ENCODE assay signal across 7 mouse cellular contexts in the genomic region with DNA sequence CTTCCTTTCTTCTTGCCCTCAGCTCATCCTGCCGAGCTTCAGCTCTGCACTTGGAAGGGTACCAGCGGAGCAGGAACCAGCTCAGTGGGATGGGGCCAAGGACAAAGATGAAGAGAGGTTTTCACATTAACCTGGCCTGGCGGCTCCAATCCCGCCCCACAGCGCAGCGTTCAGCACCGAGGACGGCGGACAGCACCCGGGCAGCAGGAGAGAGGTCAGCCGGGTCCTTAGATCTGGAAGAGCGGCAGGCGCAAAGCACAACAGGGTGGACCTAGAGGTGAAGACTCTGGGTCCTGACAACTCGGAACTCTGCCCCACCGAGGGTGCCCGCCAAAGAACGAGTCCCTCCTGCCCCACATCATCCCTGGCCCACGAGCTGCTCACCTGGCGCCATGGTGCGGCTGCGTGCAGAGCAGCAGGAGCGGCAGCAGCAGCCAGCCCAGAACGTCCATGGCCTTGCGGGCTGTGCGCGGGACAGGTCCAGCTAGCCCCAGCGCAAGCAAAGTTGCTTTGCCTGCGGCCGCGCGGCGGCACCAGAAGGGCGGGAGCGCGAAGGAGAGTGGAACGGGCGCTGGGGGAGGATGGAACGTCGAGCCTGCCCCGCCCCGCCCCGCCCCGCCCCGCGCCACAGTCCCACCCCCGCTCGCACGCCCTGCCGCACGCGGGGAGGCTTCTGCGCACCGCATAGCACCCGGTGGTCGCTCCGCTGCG. TPM values are rescaled to one million over a fixed set of nuclear protein-coding genes. Genes with fewer than 3 reads are reported as not detected.
A peak's percentile ranks its signal among the peaks of the same experiment; 100 is the strongest.
DNase-seq lines count a peak whose midpoint lies in the region; ATAC-seq and TF ChIP-seq lines count a peak whose summit lies in the region.

Gene Gabrd (minus strand): TSS at position 602 of the 711 bp plus-strand sequence.

- no peaks in the 10 kb centered on the region for H3K36me3 ChIP-seq in forebrain, embryonic 15.5 days
- no peaks in the 10 kb centered on the region for H3K36me3 ChIP-seq in hindbrain, embryonic 13.5 days
- H3K36me3 ChIP-seq in small intestine, adult 2 months (ENCODE audit: control insufficient read depth, insufficient read depth, low read length) = no peaks in the 10 kb centered on the region

- H3K4me3 ChIP-seq in forebrain, embryonic 15.5 days = peak within 1 kb of the TSS; percentile 47
- H3K4me3 ChIP-seq in hindbrain, embryonic 13.5 days = peak within 1 kb of the TSS; percentile 44
- H3K4me3 ChIP-seq in small intestine, adult 2 months (ENCODE audit: low read depth, low read length) = peak within 1 kb of the TSS; percentile 61

- H3K27ac ChIP-seq in forebrain, embryonic 15.5 days (replicated peaks) = no peak within 1 kb of the TSS
- H3K27ac ChIP-seq in hindbrain, embryonic 13.5 days = no peak within 1 kb of the TSS
- no peak within 1 kb of the TSS for H3K27ac ChIP-seq in small intestine, adult 2 months (ENCODE audit: insufficient read depth, low read depth, low read length)

- peak; percentile 49 for DNase-seq in MN1 (ENCODE audit: low spot score)
- DNase-seq in c-Kit-positive CD71-positive TER-119-negative erythroid progenitor cells, embryonic 14.5 days (ENCODE audit: low read depth) = peak; percentile 10
- DNase-seq in left cerebral cortex, postnatal 14 days (ENCODE audit: low spot score in 2 of 2) = peak in 1 of 2 experiments; percentile 60

- H3K27me3 ChIP-seq in forebrain, embryonic 15.5 days = peaks cover 28% of the 10 kb centered on the region
- peaks cover 78% of the 10 kb centered on the region for H3K27me3 ChIP-seq in hindbrain, embryonic 13.5 days
- H3K27me3 ChIP-seq in small intestine, adult 2 months (ENCODE audit: control insufficient read depth, insufficient read depth, low read length) = 0 out of 2 replicates have a peak, but pooled peaks cover 3% of the 10 kb centered on the region

- ATAC-seq in forebrain, embryonic 15.5 days (replicated peaks) = peak; percentile 51; the same call in 1 of the 2 replicates
- ATAC-seq in hindbrain, embryonic 13.5 days (ENCODE audit: low FRiP score) = peak; percentile 61; the same call in 1 of the 2 replicates
- ATAC-seq in megakaryocyte-erythroid progenitor cell, adult 5-6 weeks (replicated peaks; ENCODE audit: low FRiP score, low TSS enrichment, poor library complexity, severe bottlenecking) = peak; percentile 83

- intact Hi-C loops in left cerebral cortex, postnatal 14 days (cut with DNase I) = no loop called here

- H3K4me1 ChIP-seq in forebrain, embryonic 15.5 days = peaks cover 8% of the 10 kb centered on the region
- peaks cover 11% of the 10 kb centered on the region for H3K4me1 ChIP-seq in hindbrain, embryonic 13.5 days (replicated peaks)
- peaks cover 6% of the 10 kb centered on the region for H3K4me1 ChIP-seq in small intestine, adult 2 months (ENCODE audit: control insufficient read depth, insufficient read depth, insufficient read length, low read length)

- H3K4me2 ChIP-seq in forebrain, embryonic 15.5 days (replicated peaks) = peak within 1 kb of the TSS; percentile 86
- peak within 1 kb of the TSS; percentile 76 for H3K4me2 ChIP-seq in hindbrain, embryonic 13.5 days

- no peak for TF ChIP-seq POLR2A in small intestine, adult 2 months (IDR thresholded peaks at IDR 0.05; ENCODE audit: low read depth, low read length)

- no peaks in the 10 kb centered on the region for H3K9me3 ChIP-seq in forebrain, embryonic 15.5 days
- no peaks in the 10 kb centered on the region for H3K9me3 ChIP-seq in hindbrain, embryonic 13.5 days

- no peak for TF ChIP-seq CTCF in small intestine, adult 2 months (IDR thresholded peaks at IDR 0.05; ENCODE audit: extremely low read depth, insufficient read length, insufficient replicate concordance, low read depth, low read length)

- peak within 1 kb of the TSS; percentile 36; the same call in 1 of the 2 replicates for H3K9ac ChIP-seq in forebrain, embryonic 15.5 days (replicated peaks)
- peak within 1 kb of the TSS; percentile 56 for H3K9ac ChIP-seq in hindbrain, embryonic 13.5 days

- WGBS in forebrain, embryonic 15.5 days = under 1% methylated on average over 57 of the region's 57 CpGs
- 1% methylated on average over 52 of the region's 57 CpGs for WGBS in hindbrain, embryonic 13.5 days
- under 1% methylated on average over 54 of the region's 57 CpGs for WGBS in small intestine, adult 2 months

RNA-seq across cellular contexts. Expression of gene Gabrd, which starts in this region (rescaled TPM):
- polyA plus RNA-seq in forebrain, embryonic 15.5 days (2015; fragmentation: Nextera tagmentation; extraction: Ambion mirVana) = 1.8 and 2.6 TPM in 2 replicates
- polyA plus RNA-seq in hindbrain, embryonic 13.5 days (2015; fragmentation: Nextera tagmentation; extraction: Ambion mirVana) = 0.10 and 0.17 TPM in 2 replicates
- 10 to 100 TPM; 58.3 to 66.1 TPM for total RNA-seq in left cerebral cortex, postnatal 14 days (2021)
- 0.20 TPM in 1 of 2 replicates, not detected in the other for total RNA-seq in megakaryocyte-erythroid progenitor cell, adult 5-6 weeks (2014; fragmentation: Nextera tagmentation)
- not detected in 2 replicates for total RNA-seq in megakaryocyte-erythroid progenitor cell, adult 5-6 weeks (2017)
- 0.55 and 1.3 TPM in 2 replicates for polyA plus RNA-seq in small intestine, adult 2 months (2012; rRNA removed)

Comparison
In these comparisons a context has a peak if more than half of its experiments do, and no peak if none do; other contexts are left out.
1. RNA of gene Gabrd (total RNA-seq): 58.3 to 66.1 TPM in left cerebral cortex, postnatal 14 days; 0.20 TPM in megakaryocyte-erythroid progenitor cell, adult 5-6 weeks; every median in the first group is over 10 times any median in the second.
2. Peak in ATAC-seq, H3K4me3 ChIP-seq, H3K9ac ChIP-seq and H3K4me2 ChIP-seq in hindbrain, embryonic 13.5 days; RNA of the gene not detected or under 1 TPM.
3. Peak in ATAC-seq in megakaryocyte-erythroid progenitor cell, adult 5-6 weeks; RNA of the gene not detected or under 1 TPM.
4. Peak in every context shown above with its lines, with median percentiles within 50 percentile points of each other: ATAC-seq and H3K4me3 ChIP-seq.